Mouse (Mus musculus): ENCODE results near the gene Vti1a.

GRCm38 (mm10) chr19:55316901-55317300, 806 bp downstream of the Vti1a start:
- no peak for TF ChIP-seq CTCF (IDR thresholded peaks at IDR 0.05; ENCODE audit: low read depth)
- no peak for TF ChIP-seq EP300 (optimal IDR thresholded peaks at IDR 0.05)

Measured in stomach, postnatal 0 days (tissue).